Mouse (Mus musculus): ENCODE results near the gene Tgfb3. TPM values are rescaled to one million over a fixed set of nuclear protein-coding genes. Genes with fewer than 3 reads are reported as not detected.

The Tgfb3 gene
- polyA plus RNA-seq, 1 experiment from 2014 or later: 7.7 TPM

Other genes with a start within 250 kb of the Tgfb3 start
- gene Ift43, start 3.5 kb upstream of the Tgfb3 start, polyA plus RNA-seq (2015; fragmentation: Nextera tagmentation; extraction: Ambion mirVana): 74.6 and 82.8 TPM in 2 replicates
- 31.1 and 31.4 TPM in 2 replicates for gene Gpatch2l, start 162.8 kb upstream of the Tgfb3 start, polyA plus RNA-seq (2015; fragmentation: Nextera tagmentation; extraction: Ambion mirVana)